Mouse (Mus musculus) spleen, adult 2 months (tissue): ENCODE measurements around the gene Myo3b. TPM values are rescaled to one million over a fixed set of nuclear protein-coding genes. Genes with fewer than 3 reads are reported as not detected.

Experiments
- DNase-seq, 2 experiments: peaks; one replicate each; pipeline versions ENCODE4 v3.0.0 to v3.0.0-alpha.2; 2012 to 2021; ENCODE audit warnings: low spot score in 2 of 2, low read depth in 1 of 2
- H3K27ac ChIP-seq: fragments of 200-500 bp; 2 replicates; pipeline ENCODE4 v1.5.1; 2012; ENCODE audit warnings: low read length, inconsistent platforms; ENCODE audit not compliant: insufficient read depth
- H3K27me3 ChIP-seq: fragments of 200-500 bp; 2 replicates; pipeline ENCODE4 v1.6.1; 2012; ENCODE audit warnings: mild to moderate bottlenecking, moderate library complexity, low read length, inconsistent platforms; ENCODE audit not compliant: control insufficient read depth, insufficient read depth
- H3K36me3 ChIP-seq: fragments of 200-500 bp; 2 replicates; pipeline ENCODE4 v1.6.1; 2012; ENCODE audit warnings: mild to moderate bottlenecking, low read length, inconsistent platforms; ENCODE audit not compliant: control insufficient read depth, insufficient read depth
- H3K4me1 ChIP-seq: fragments of 200-500 bp; 2 replicates; pipeline ENCODE4 v1.6.1; 2011; ENCODE audit warnings: inconsistent platforms; ENCODE audit not compliant: control insufficient read depth, insufficient read depth, insufficient read length
- H3K4me3 ChIP-seq: fragments of 200-500 bp; 2 replicates; pipeline ENCODE4 v1.5.1; 2011; ENCODE audit warnings: mild to moderate bottlenecking, inconsistent platforms; ENCODE audit not compliant: insufficient read depth, insufficient read length; ENCODE audit errors: extremely low read depth
- CTCF ChIP-seq: fragments of 200-500 bp; IDR thresholded peaks from 2 replicates; pipeline ENCODE4 v1.5.1; 2011; ENCODE audit warnings: mild to moderate bottlenecking, inconsistent platforms; ENCODE audit not compliant: insufficient read depth, insufficient read length, insufficient replicate concordance; ENCODE audit errors: extremely low read depth
- POLR2A ChIP-seq: fragments of 200-500 bp; IDR thresholded peaks from 2 replicates; pipeline ENCODE4 v1.6.1; 2011; ENCODE audit warnings: low read depth, low read length, inconsistent platforms
- WGBS: fragments of 180-500 bp; shearing (Covaris S2); methylation state at CpG from one replicate; pipeline ENCODE4 v1.1.7; 2018; 5-methylcytosine and 5-hydroxymethylcytosine counted together
- polyA plus RNA-seq: library from polyadenylated mRNA; depleted of rRNA; stranded (reverse); fragments of >200 nt; gene quantifications from 2 replicates; pipeline ENCODE4 v1.2.3, GENCODE M21; 2012

Myo3b gene
- polyA plus RNA-seq, 1 experiment, result 0.20 TPM

- Histone ChIP-seq H3K4me3 (no peak overlapping the region), H3K36me3 (no peaks in the 10 kb centered on the region), H3K27me3 (no peaks in the 10 kb centered on the region), H3K27ac (no peak overlapping the region), H3K4me1 (no peaks in the 10 kb centered on the region)
- 86% methylated on average over 15 of the region's 15 CpGs for WGBS
- TF ChIP-seq POLR2A (no peak), CTCF (no peak)
- no peak for DNase-seq
Measured at GRCm38 (mm10) chr2:70399441-70400115, 360.7 kb downstream of the Myo3b start.

- no peak for DNase-seq
- TF ChIP-seq CTCF (no peak), POLR2A (no peak)
Measured at GRCm38 (mm10) chr2:70400321-70400720, 361.4 kb downstream of the Myo3b start.

GRCm38 (mm10) chr2:70404301-70404700 is 365.4 kb downstream of the Myo3b start:
- H3K36me3 ChIP-seq, result no peaks in the 10 kb centered on the region
- no peaks in the 10 kb centered on the region for H3K4me1 ChIP-seq
- 81% methylated on average over 2 of the region's 2 CpGs for WGBS
- H3K4me3 ChIP-seq, result no peak overlapping the region
- no peak overlapping the region for H3K27ac ChIP-seq
- TF ChIP-seq POLR2A, result no peak
- TF ChIP-seq CTCF, result no peak
- H3K27me3 ChIP-seq, result no peaks in the 10 kb centered on the region
- DNase-seq, result no peak

More at GRCm38 (mm10) chr2:70400321-70400720, 361.4 kb downstream of the Myo3b start:
- no peak overlapping the region for H3K27ac ChIP-seq
- H3K36me3 ChIP-seq, result no peaks in the 10 kb centered on the region
- no peak overlapping the region for H3K4me3 ChIP-seq
- no peaks in the 10 kb centered on the region for H3K4me1 ChIP-seq
- WGBS, result 86% methylated on average over 6 of the region's 6 CpGs
- no peaks in the 10 kb centered on the region for H3K27me3 ChIP-seq

GRCm38 (mm10) chr2:70406846-70407245 is 367.9 kb downstream of the Myo3b start:
- no peaks in the 10 kb centered on the region for H3K4me1 ChIP-seq
- H3K4me3 ChIP-seq, result no peak overlapping the region
- H3K27me3 ChIP-seq, result no peaks in the 10 kb centered on the region; the same call in 1 of the 2 replicates
- WGBS, result 92% methylated on average over 5 of the region's 5 CpGs
- H3K27ac ChIP-seq, result no peak overlapping the region
- no peak for DNase-seq
- TF ChIP-seq POLR2A (no peak), CTCF (no peak)
- no peaks in the 10 kb centered on the region for H3K36me3 ChIP-seq

- Histone ChIP-seq H3K4me3 (no peak overlapping the region), H3K4me1 (no peaks in the 10 kb centered on the region), H3K27me3 (no peaks in the 10 kb centered on the region; the same call in 1 of the 2 replicates), H3K27ac (no peak overlapping the region), H3K36me3 (no peaks in the 10 kb centered on the region)
- no peak for DNase-seq
- WGBS, result 85% methylated on average over 5 of the region's 5 CpGs
- TF ChIP-seq POLR2A (no peak), CTCF (no peak)
Measured at GRCm38 (mm10) chr2:70407729-70408128, 368.8 kb downstream of the Myo3b start.

GRCm38 (mm10) chr2:70410298-70410885 is 371.5 kb downstream of the Myo3b start:
- 77% methylated on average over 4 of the region's 4 CpGs for WGBS
- no peak for DNase-seq

GRCm38 (mm10) chr2:70412315-70412714 is 373.4 kb downstream of the Myo3b start:
- Histone ChIP-seq H3K36me3 (no peaks in the 10 kb centered on the region), H3K27me3 (no peaks in the 10 kb centered on the region; the same call in 1 of the 2 replicates), H3K4me1 (no peaks in the 10 kb centered on the region), H3K4me3 (no peak overlapping the region), H3K27ac (no peak overlapping the region)
- DNase-seq, result no peak
- WGBS, result 83% methylated on average over 13 of the region's 13 CpGs
- TF ChIP-seq CTCF (no peak), POLR2A (no peak)

More at GRCm38 (mm10) chr2:70410298-70410885, 371.5 kb downstream of the Myo3b start:
- H3K27ac ChIP-seq, result no peak overlapping the region
- no peak overlapping the region for H3K4me3 ChIP-seq
- no peaks in the 10 kb centered on the region for H3K4me1 ChIP-seq
- no peaks in the 10 kb centered on the region for H3K36me3 ChIP-seq
- TF ChIP-seq CTCF (no peak), POLR2A (no peak)
- no peaks in the 10 kb centered on the region; the same call in 1 of the 2 replicates for H3K27me3 ChIP-seq
